Mouse (Mus musculus) heart, postnatal 0 days (tissue): ENCODE data around the gene Lgals9.

ENCODE experiments used
- CTCF ChIP-seq: IDR thresholded peaks from 2 replicates; pipeline ENCODE4 v1.5.1; 2016; ENCODE audit warnings: antibody characterized with exemption, control low read depth, low read depth
- EP300 ChIP-seq: IDR thresholded peaks from 2 replicates; pipeline ENCODE4 v1.6.1; 2016; ENCODE audit warnings: antibody characterized with exemption, low read depth

DNA sequence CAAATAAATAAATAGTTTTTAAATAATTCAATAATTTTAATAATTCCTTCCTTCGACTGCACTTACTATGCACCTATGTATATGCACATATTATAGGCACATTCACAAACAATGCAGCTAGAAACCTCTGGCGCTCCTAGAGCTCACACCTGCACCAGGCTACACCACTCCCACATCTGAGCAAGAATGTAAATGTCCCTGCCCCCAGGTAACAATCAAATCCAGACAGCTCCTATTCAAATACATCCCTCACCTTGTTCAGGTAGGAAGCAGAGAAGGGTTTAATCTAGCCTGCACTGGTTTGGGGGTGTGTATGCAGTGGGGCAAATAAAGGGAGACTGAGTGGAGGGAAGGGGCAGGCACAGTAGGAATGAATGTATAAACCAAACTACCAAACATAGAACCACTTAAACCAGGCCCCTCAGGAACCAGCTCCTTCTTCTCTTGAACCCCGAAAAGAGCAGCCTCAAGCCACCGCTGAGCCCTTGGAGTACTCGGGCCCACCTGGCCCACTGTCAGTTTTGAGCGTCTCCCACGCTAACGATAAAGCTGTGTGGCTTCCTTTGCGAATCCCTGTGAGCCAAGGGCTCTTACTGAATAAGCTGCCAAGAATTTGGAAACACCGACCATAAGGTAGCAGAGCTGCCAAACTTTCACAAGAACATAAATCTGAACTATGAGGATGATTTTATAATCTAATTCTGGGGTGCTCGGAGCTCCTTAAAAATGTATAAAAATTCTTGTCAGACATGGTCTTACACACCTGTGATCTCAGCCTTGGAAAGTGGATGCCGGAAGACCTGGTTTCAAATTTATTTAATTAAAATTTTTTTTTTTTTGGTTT lies 6.3 kb downstream of the Lgals9 start:
- TF ChIP-seq CTCF (no peak), EP300 (no peak)
